Mouse (Mus musculus) megakaryocyte-erythroid progenitor cell, adult 5-6 weeks (primary cell): Measurements from ENCODE around the gene Rnf2. TPM values are rescaled to one million over a fixed set of nuclear protein-coding genes. Genes with fewer than 3 reads are reported as not detected.

ENCODE experiments used
- ATAC-seq: replicated peaks from 2 replicates; pipeline ENCODE4 v1.8.0; 2016; ENCODE audit warnings: mild to moderate bottlenecking, inconsistent platforms; ENCODE audit not compliant: severe bottlenecking, poor library complexity, low FRiP score, low TSS enrichment
- total RNA-seq, 2 experiments: library from RNA; stranded (forward) in 1 of 2; stranded (reverse) in 1 of 2; fragments of 200-1000, 215-1000 nt in 1 of 2; fragments of >200 nt in 1 of 2; fragmentation: Nextera tagmentation in 1 of 2; gene quantifications; 2 replicates each; pipeline ENCODE4 v1.2.3; 2014 to 2017

Gene Rnf2
- total RNA-seq, 2 experiments from 2014 or later: 32.6 to 115 TPM

GRCm38 (mm10) chr1:151409827-151410226 is 90.9 kb downstream of the Rnf2 start:
- ATAC-seq: no peak

Other genes starting within 250 kb of the Rnf2 start
- 209 and 234 TPM in 2 replicates for gene Ivns1abp, start 156.5 kb downstream of the Rnf2 start, total RNA-seq (2014; fragmentation: Nextera tagmentation)
- 309 and 378 TPM in 2 replicates for gene Ivns1abp, start 156.5 kb downstream of the Rnf2 start, total RNA-seq (2017)
- gene Swt1, start 72.5 kb downstream of the Rnf2 start, total RNA-seq (2014; fragmentation: Nextera tagmentation): 22.3 and 41.0 TPM in 2 replicates
- 23.5 and 35.5 TPM in 2 replicates for gene Swt1, start 72.5 kb downstream of the Rnf2 start, total RNA-seq (2017)
- 42.4 and 44.1 TPM in 2 replicates for gene Trmt1l, start 72.4 kb downstream of the Rnf2 start, total RNA-seq (2014; fragmentation: Nextera tagmentation)
- gene Trmt1l, start 72.4 kb downstream of the Rnf2 start, total RNA-seq (2017): 29.1 and 33.0 TPM in 2 replicates
- gene Fam129a, start 70.2 kb upstream of the Rnf2 start, total RNA-seq (2014; fragmentation: Nextera tagmentation): 0.83 and 2.5 TPM in 2 replicates
- 3.0 and 3.1 TPM in 2 replicates for gene Fam129a, start 70.2 kb upstream of the Rnf2 start, total RNA-seq (2017)